Mouse (Mus musculus) heart, adult 2 months (tissue): ENCODE results near the gene Cacna1i. TPM values are rescaled to one million over a fixed set of nuclear protein-coding genes. Genes with fewer than 3 reads are reported as not detected.

ENCODE experiments used
- DNase-seq, 2 experiments: peaks; one replicate each; pipeline ENCODE4 v3.0.0; 2021
- H3K27ac ChIP-seq: fragments of 200-600 bp; 2 replicates; pipeline ENCODE4 v1.8.1; 2022
- H3K27me3 ChIP-seq: fragments of 200-500 bp; 2 replicates; pipeline ENCODE4 v1.6.1; 2012; ENCODE audit warnings: mild to moderate bottlenecking, low read length, inconsistent platforms, mixed read lengths; ENCODE audit not compliant: control insufficient read depth, insufficient read depth
- H3K36me3 ChIP-seq: fragments of 200-500 bp; 2 replicates; pipeline ENCODE4 v1.6.1; 2012; ENCODE audit warnings: low read length, inconsistent platforms; ENCODE audit not compliant: control insufficient read depth, insufficient read depth
- H3K4me1 ChIP-seq: fragments of 200-500 bp; 2 replicates; pipeline ENCODE4 v1.6.1; 2011; ENCODE audit warnings: low read length; ENCODE audit not compliant: control insufficient read depth, insufficient read depth
- H3K4me3 ChIP-seq: fragments of 200-600 bp; 2 replicates; pipeline ENCODE4 v1.8.1; 2022
- H3K79me2 ChIP-seq: fragments of 200-500 bp; replicated peaks from 2 replicates; pipeline ENCODE4 v1.6.1; 2012; ENCODE audit warnings: mild to moderate bottlenecking, inconsistent platforms, low read length, moderate library complexity, mixed read lengths; ENCODE audit not compliant: control insufficient read depth, insufficient read depth
- H3K9ac ChIP-seq: fragments of 200-500 bp; 2 replicates; pipeline ENCODE4 v1.6.1; 2012; ENCODE audit warnings: low read depth, mild to moderate bottlenecking, control low read depth, inconsistent platforms, low read length, mixed read lengths
- CTCF ChIP-seq: fragments of 200-600 bp; IDR thresholded peaks from 2 replicates; pipeline ENCODE4 v1.8.1; 2022; ENCODE audit warnings: antibody characterized with exemption, mild to moderate bottlenecking, moderate library complexity
- EP300 ChIP-seq: fragments of 200-500 bp; IDR thresholded peaks from 2 replicates; pipeline ENCODE4 v1.6.1; 2011; ENCODE audit warnings: low read depth, low read length, control low read depth; ENCODE audit not compliant: insufficient read depth
- POLR2A ChIP-seq: fragments of 200-500 bp; IDR thresholded peaks from 2 replicates; pipeline ENCODE4 v1.6.1; 2011; ENCODE audit warnings: mild to moderate bottlenecking, low read depth, low read length, control low read depth; ENCODE audit not compliant: insufficient read depth
- WGBS: fragments of 180-500 bp; shearing (Covaris S2); methylation state at CpG from one replicate; pipeline ENCODE4 v1.1.7; 2018; 5-methylcytosine and 5-hydroxymethylcytosine counted together
- intact Hi-C: fragments of 180-260 bp; cut with DNase I; formaldehyde crosslinking; loops from one replicate; pipeline ENCODE4 v1.15.1; 2025
- polyA plus RNA-seq: library from polyadenylated mRNA; depleted of rRNA; stranded (reverse); fragments of >200 nt; gene quantifications from 2 replicates; pipeline ENCODE4 v1.2.3, GENCODE M21; 2012
- total RNA-seq, 2 experiments: library from RNA; stranded (reverse); gene quantifications; 2 replicates each; pipeline ENCODE4 v1.2.3; 2021

Cacna1i gene
- total and polyA plus RNA-seq, 3 experiments = 0.09 to 0.34 (median 0.21) TPM

DNA sequence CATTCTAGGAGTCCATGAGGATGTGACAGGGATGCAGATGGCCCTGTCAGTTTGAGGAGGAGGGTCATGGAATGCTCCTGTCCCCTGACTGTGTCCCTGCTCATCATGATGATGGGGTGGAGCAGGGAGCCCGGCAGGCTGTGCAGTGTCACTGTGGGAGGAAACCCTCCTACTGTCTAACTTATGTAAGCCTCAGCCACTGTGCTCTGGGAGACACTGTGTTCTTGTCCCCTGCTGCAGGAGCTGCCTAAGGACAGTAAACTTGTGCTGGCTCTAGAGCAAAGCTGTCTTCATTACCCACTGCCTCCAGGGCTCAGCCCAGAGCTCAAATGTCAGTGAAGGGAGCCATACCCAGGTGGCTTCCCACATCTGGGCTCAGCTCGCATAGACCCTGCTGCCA, 131.1 kb downstream of the Cacna1i start:
- H3K36me3 ChIP-seq = no peaks in the 10 kb centered on the region
- H3K27me3 ChIP-seq = no peaks in the 10 kb centered on the region
- H3K79me2 ChIP-seq = no peaks in the 10 kb centered on the region
- no peak overlapping the region for H3K9ac ChIP-seq
- H3K4me1 ChIP-seq = peaks cover 6% of the 10 kb centered on the region; the same call in 1 of the 2 replicates
- intact Hi-C loops = no loop called here
- H3K4me3 ChIP-seq = no peak overlapping the region
- H3K27ac ChIP-seq = no peak overlapping the region
- TF ChIP-seq POLR2A (no peak), EP300 (no peak), CTCF (no peak)
- no peak for DNase-seq
- WGBS = 56% methylated on average over 2 of the region's 2 CpGs

DNA sequence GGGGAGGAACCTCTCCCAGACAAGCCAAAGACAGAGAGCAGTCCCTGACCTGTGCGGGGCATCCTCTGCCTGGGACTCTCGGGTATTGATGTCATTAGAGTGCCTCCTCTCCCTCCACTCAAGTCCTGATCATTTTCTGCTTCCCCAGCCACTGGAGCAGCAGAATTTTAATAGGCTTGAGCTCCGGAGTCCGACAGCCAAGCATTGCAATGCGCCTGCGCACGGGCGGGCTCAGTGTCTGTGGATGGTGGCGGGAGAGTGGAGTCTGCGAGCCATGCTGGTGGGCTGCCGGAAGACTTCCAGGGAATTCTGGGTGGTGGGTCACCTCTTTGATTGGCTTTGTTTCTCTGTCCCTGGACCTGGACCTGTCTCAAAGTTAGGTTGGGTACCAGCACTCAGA, 143.3 kb downstream of the Cacna1i start:
- Histone ChIP-seq H3K4me1 (no peaks in the 10 kb centered on the region), H3K36me3 (no peaks in the 10 kb centered on the region), H3K9ac (no peak overlapping the region), H3K79me2 (no peaks in the 10 kb centered on the region), H3K27ac (no peak overlapping the region), H3K4me3 (no peak overlapping the region), H3K27me3 (no peaks in the 10 kb centered on the region)
- intact Hi-C loops = no loop called here
- 79% methylated on average over 11 of the region's 11 CpGs for WGBS
- no peak for TF ChIP-seq POLR2A
- no peak for TF ChIP-seq EP300
- TF ChIP-seq CTCF = no peak
- DNase-seq = no peak

DNA sequence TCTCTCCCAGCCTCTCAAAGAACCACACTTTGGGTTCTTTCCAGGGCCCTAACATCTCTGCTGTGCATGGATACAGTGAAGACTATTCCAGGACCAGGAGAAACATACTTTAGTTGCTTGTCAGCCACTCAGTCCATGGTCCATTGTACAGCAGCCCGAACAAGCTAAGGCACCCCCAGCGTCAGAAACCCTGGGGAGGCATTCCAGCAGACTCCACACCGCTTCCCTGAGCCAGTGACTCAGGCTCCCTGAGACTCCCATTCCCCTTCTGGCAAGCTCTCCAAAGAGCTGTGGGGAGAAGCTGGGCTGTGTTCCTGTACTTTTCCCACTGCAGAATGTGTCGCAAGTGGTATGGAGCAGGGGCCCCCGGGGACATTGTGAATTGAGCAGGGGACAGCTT, 149.9 kb downstream of the Cacna1i start:
- no peaks in the 10 kb centered on the region for H3K27me3 ChIP-seq
- no peaks in the 10 kb centered on the region for H3K36me3 ChIP-seq
- no peaks in the 10 kb centered on the region for H3K4me1 ChIP-seq
- WGBS = 56% methylated on average over 5 of the region's 5 CpGs
- no peak for DNase-seq
- H3K27ac ChIP-seq = no peak overlapping the region
- TF ChIP-seq CTCF (no peak), EP300 (no peak), POLR2A (no peak)
- H3K4me3 ChIP-seq = no peak overlapping the region
- intact Hi-C loops = no loop called here
- no peak overlapping the region for H3K9ac ChIP-seq
- no peaks in the 10 kb centered on the region for H3K79me2 ChIP-seq

DNA sequence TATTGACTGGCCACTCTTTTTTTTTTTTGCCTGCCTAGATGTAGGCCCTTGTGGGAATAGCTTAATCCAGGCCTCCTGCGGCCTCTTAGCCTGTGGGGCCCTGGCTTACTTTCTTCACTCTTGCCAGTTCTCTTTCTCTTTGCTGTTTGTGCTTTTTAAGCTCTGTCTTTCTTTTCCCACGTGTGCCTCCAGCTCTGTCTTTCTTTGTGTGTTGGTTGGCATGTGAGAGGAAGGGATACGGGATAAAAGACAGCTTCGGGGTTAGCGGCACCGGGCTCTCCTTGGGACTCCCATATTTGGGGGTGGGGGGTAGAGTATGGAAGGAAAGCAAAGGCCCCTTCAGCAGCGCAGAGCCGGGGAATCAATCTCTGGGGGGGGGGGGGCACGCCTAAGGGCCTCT, 151.0 kb downstream of the Cacna1i start:
- intact Hi-C loops = no loop called here
- H3K27ac ChIP-seq = no peak overlapping the region
- WGBS = 91% methylated on average over 9 of the region's 9 CpGs
- H3K9ac ChIP-seq = no peak overlapping the region
- H3K27me3 ChIP-seq = no peaks in the 10 kb centered on the region
- no peak overlapping the region for H3K4me3 ChIP-seq
- H3K4me1 ChIP-seq = no peaks in the 10 kb centered on the region
- no peaks in the 10 kb centered on the region for H3K79me2 ChIP-seq
- no peak for DNase-seq
- no peaks in the 10 kb centered on the region for H3K36me3 ChIP-seq
- TF ChIP-seq CTCF (no peak), EP300 (no peak), POLR2A (no peak)

DNA sequence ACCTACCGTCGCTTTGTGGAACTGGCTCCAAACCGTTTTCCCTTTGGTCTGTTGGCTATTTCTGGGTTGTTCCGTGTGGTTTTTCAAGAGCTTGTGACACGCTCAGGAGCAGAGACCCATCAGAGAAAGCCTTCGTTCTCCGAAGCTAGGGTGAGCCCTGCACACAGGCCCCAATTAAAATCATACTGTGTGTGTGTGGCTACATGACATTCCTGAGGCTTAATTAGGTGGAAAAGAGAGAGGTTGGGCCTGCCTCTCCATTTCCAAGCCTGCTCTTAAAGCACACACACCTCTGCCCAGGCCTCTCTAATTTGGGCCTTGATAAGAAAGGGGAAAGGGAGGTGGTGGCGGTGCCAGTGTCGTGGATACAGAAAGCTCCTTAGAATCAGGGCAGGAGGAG, 151.4 kb downstream of the Cacna1i start:
- H3K27me3 ChIP-seq = no peaks in the 10 kb centered on the region
- TF ChIP-seq POLR2A = no peak
- no peak for TF ChIP-seq CTCF
- TF ChIP-seq EP300 = no peak
- H3K4me1 ChIP-seq = no peaks in the 10 kb centered on the region
- intact Hi-C loops = no loop called here
- H3K9ac ChIP-seq = no peak overlapping the region
- WGBS = 80% methylated on average over 9 of the region's 9 CpGs
- no peak overlapping the region for H3K27ac ChIP-seq
- DNase-seq = no peak
- no peaks in the 10 kb centered on the region for H3K36me3 ChIP-seq
- no peak overlapping the region for H3K4me3 ChIP-seq
- no peaks in the 10 kb centered on the region for H3K79me2 ChIP-seq

DNA sequence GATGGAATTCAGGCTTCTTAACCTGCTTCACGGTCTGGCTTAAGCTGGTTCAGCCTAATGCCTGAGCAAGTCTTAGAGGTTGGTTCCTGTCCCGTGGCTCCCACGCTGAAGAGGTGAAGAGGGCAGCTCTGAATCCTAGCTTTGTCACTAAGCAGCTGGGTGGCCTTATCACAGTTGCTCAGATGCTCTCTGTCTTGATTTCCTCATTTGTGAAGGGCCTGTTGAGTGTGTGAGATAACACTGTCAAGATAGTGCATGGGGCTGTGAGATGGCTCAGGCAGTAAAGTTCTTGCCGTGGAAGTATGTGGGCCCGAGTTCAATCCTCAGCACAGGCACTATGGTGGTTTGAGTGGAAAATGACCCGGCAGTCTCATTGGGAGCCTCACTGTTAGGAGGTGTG, 153.2 kb downstream of the Cacna1i start:
- Histone ChIP-seq H3K27me3 (no peaks in the 10 kb centered on the region), H3K4me1 (no peaks in the 10 kb centered on the region), H3K27ac (no peak overlapping the region), H3K4me3 (no peak overlapping the region), H3K36me3 (no peaks in the 10 kb centered on the region), H3K79me2 (no peaks in the 10 kb centered on the region), H3K9ac (no peak overlapping the region)
- intact Hi-C loops = no loop called here
- no peak for DNase-seq
- 42% methylated on average over 6 of the region's 6 CpGs for WGBS
- no peak for TF ChIP-seq POLR2A
- TF ChIP-seq CTCF = no peak
- no peak for TF ChIP-seq EP300
